Mouse (Mus musculus) stomach, postnatal 0 days (tissue): ENCODE measurements at regions not wholly inside any gene's neighbourhood (a gene's known extent, or its start where the extent isn't known, plus 50 kb on each side); places are given as distances from the start of the nearest gene placed in this dataset.

Source experiments
- CTCF ChIP-seq: IDR thresholded peaks from 2 replicates; pipeline ENCODE4 v1.5.1; 2016; ENCODE audit warnings: antibody characterized with exemption, low read depth, mild to moderate bottlenecking, moderate library complexity
- EP300 ChIP-seq: optimal IDR thresholded peaks from 2 replicates; pipeline ENCODE3; 2016; ENCODE audit warnings: antibody characterized with exemption

DNA sequence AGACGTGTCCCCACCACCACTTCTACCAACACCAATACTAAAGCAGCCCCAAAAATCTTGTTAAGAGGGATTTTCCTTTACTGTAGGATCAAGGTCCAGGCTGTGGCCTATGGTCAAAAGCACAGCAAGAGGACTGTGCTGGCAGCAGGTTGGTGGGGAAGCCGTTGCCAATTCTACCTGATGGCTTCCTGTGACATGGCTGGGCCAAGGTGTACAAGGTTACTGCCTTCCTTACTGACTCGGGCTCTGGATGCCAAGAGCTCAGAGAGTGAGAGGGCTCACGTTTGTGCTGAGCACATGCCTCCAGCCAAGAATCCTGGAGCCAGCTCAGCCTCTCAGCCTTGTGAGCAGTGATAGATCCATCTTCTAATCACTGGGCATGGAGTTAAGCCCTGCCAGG, 92.3 kb upstream of the Vstm2b start:
- TF ChIP-seq CTCF (no peak), EP300 (no peak)
